Mouse (Mus musculus) cortical plate, adult 2 months (tissue): ENCODE results near the gene Olfr1245.

Experiments
- CTCF ChIP-seq: fragments of 200-500 bp; IDR thresholded peaks from 2 replicates; pipeline ENCODE4 v1.5.1; 2011; ENCODE audit warnings: mild to moderate bottlenecking, control low read depth, low read length; ENCODE audit not compliant: insufficient read depth; ENCODE audit errors: extremely low read depth
- POLR2A ChIP-seq: fragments of 200-500 bp; IDR thresholded peaks from 2 replicates; pipeline ENCODE4 v1.6.1; 2011; ENCODE audit warnings: mild to moderate bottlenecking, low read length, control low read depth; ENCODE audit not compliant: insufficient read depth; ENCODE audit errors: extremely low read depth

GRCm38 (mm10) chr2:89578347-89578746 lies at the start of gene Olfr1245:
- TF ChIP-seq POLR2A (no peak), CTCF (no peak)
